Mouse (Mus musculus) spleen, adult 2 months (tissue): ENCODE measurements at regions not wholly inside any gene's neighbourhood (a gene's known extent, or its start where the extent isn't known, plus 50 kb on each side); places are given as distances from the start of the nearest gene placed in this dataset.

Source experiments
- DNase-seq, 2 experiments: peaks; one replicate each; pipeline versions ENCODE4 v3.0.0 to v3.0.0-alpha.2; 2012 to 2021; ENCODE audit warnings: low spot score in 2 of 2, low read depth in 1 of 2
- H3K27ac ChIP-seq: fragments of 200-500 bp; 2 replicates; pipeline ENCODE4 v1.5.1; 2012; ENCODE audit warnings: low read length, inconsistent platforms; ENCODE audit not compliant: insufficient read depth
- H3K27me3 ChIP-seq: fragments of 200-500 bp; 2 replicates; pipeline ENCODE4 v1.6.1; 2012; ENCODE audit warnings: mild to moderate bottlenecking, moderate library complexity, low read length, inconsistent platforms; ENCODE audit not compliant: control insufficient read depth, insufficient read depth
- H3K36me3 ChIP-seq: fragments of 200-500 bp; 2 replicates; pipeline ENCODE4 v1.6.1; 2012; ENCODE audit warnings: mild to moderate bottlenecking, low read length, inconsistent platforms; ENCODE audit not compliant: control insufficient read depth, insufficient read depth
- H3K4me1 ChIP-seq: fragments of 200-500 bp; 2 replicates; pipeline ENCODE4 v1.6.1; 2011; ENCODE audit warnings: inconsistent platforms; ENCODE audit not compliant: control insufficient read depth, insufficient read depth, insufficient read length
- H3K4me3 ChIP-seq: fragments of 200-500 bp; 2 replicates; pipeline ENCODE4 v1.5.1; 2011; ENCODE audit warnings: mild to moderate bottlenecking, inconsistent platforms; ENCODE audit not compliant: insufficient read depth, insufficient read length; ENCODE audit errors: extremely low read depth
- CTCF ChIP-seq: fragments of 200-500 bp; IDR thresholded peaks from 2 replicates; pipeline ENCODE4 v1.5.1; 2011; ENCODE audit warnings: mild to moderate bottlenecking, inconsistent platforms; ENCODE audit not compliant: insufficient read depth, insufficient read length, insufficient replicate concordance; ENCODE audit errors: extremely low read depth
- POLR2A ChIP-seq: fragments of 200-500 bp; IDR thresholded peaks from 2 replicates; pipeline ENCODE4 v1.6.1; 2011; ENCODE audit warnings: low read depth, low read length, inconsistent platforms
- WGBS: fragments of 180-500 bp; shearing (Covaris S2); methylation state at CpG from one replicate; pipeline ENCODE4 v1.1.7; 2018; 5-methylcytosine and 5-hydroxymethylcytosine counted together

DNA sequence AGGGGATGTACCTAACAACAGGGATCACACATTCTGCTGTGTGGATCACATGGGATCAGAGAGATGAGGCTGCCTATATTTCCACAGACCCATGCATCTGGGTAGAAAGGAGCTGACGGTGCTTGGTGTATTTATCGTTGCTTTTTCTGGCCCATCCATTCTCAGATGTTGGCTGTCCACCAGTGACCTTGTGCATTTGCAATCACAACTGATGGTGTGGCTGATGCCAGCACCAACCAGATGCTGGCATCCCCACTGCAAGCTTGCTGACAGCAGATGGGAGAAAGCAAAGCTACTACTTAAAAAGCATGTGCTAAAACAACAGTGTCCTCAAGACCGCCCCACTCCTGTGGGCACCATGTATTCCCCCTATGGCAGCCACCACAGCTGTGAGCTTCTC, 198.3 kb upstream of the Dapk1 start:
- no peaks in the 10 kb centered on the region for H3K4me1 ChIP-seq
- no peak for DNase-seq
- no peak overlapping the region for H3K27ac ChIP-seq
- H3K4me3 ChIP-seq: no peak overlapping the region
- no peaks in the 10 kb centered on the region for H3K36me3 ChIP-seq
- 93% methylated on average over 3 of the region's 3 CpGs for WGBS
- no peaks in the 10 kb centered on the region for H3K27me3 ChIP-seq
- no peak for TF ChIP-seq POLR2A
- TF ChIP-seq CTCF: no peak

DNA sequence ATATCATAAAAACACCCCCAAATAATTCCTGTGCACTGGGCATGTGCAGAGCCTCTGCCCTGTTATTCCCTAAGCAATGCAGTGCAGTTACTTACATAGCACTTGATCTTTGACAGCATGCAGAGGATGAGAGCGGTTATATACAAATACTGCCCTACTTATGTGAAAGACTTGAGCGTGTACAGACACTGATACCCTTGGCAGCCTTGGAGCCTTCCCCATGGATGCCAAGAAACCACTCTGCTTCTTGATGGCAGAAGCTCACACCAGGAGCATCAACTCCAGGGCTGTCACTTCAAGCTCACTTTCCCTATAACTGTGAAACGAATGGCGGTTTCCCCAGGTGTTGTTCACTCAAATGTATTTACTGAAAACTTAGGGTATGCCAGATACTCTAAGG, 194.4 kb upstream of the Dapk1 start:
- H3K27me3 ChIP-seq: no peaks in the 10 kb centered on the region
- H3K4me1 ChIP-seq: no peaks in the 10 kb centered on the region
- H3K27ac ChIP-seq: no peak overlapping the region
- H3K4me3 ChIP-seq: no peak overlapping the region
- DNase-seq: no peak
- no peak for TF ChIP-seq POLR2A
- H3K36me3 ChIP-seq: no peaks in the 10 kb centered on the region
- WGBS: 93% methylated on average over 4 of the region's 4 CpGs

DNA sequence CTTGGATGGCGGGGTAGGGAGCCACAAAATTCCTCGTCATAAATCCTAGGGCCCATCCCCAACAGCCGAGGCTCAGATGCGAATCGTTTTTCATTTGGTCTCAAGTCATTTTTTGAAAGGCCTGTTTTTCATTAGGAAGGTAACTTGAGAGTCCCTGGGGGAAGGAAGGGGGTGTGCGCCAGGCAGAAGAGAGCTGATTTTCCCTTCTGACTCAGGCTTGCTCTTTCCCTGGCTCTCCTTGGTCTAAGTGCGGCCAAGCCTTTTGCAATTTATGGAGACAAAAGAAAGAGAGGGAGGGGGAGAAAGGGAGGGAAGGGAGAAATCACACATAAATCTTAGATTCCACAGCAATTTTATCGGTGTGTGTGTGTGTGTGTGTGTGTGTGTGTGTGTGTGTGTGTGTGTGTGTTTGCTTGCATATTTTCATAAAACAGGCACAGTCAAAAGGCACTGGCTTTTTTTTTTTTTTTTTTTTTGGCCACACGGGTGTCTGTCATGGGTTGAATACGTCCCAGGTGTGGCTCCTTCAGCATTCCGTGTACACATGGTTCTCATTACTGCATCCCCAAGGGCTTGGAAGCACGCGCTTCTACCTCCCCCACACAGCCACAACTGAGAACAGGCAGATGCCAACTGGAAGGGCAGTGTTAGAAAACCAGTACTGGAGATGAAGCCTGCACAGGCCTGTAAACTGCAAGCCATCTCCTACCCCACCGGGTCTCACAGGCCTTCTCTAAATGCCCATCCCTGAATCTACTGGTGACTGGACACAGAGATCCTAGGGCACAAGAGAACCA, 191.8 kb upstream of the Dapk1 start:
- H3K4me1 ChIP-seq: no peaks in the 10 kb centered on the region
- H3K36me3 ChIP-seq: no peaks in the 10 kb centered on the region
- TF ChIP-seq CTCF: no peak
- TF ChIP-seq POLR2A: no peak
- 90% methylated on average over 14 of the region's 14 CpGs for WGBS
- H3K4me3 ChIP-seq: no peak overlapping the region
- DNase-seq: no peak
- H3K27me3 ChIP-seq: no peaks in the 10 kb centered on the region
- no peak overlapping the region for H3K27ac ChIP-seq

DNA sequence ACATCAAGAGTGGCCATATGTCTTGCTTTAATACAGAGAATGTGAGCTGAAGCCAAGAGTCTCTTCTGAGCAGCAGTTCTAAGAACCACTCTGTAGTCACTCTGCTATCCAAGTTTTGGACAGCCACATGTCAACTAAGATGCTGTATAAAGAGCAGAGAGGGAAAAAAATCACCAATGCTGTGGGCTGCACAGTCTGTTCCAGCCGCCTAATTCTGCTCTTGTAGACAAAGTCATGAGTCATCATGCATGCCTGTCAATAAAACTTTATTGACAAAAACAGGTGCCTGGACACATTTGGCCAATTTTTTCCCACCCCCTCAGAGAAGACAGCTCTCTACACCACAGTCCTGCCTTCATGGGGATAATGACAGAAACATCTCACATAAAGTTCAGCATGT, 185.7 kb upstream of the Dapk1 start:
- Histone ChIP-seq H3K4me1 (no peaks in the 10 kb centered on the region), H3K36me3 (no peaks in the 10 kb centered on the region), H3K4me3 (no peak overlapping the region), H3K27me3 (no peaks in the 10 kb centered on the region), H3K27ac (no peak overlapping the region)
- no peak for DNase-seq
- no peak for TF ChIP-seq POLR2A
- TF ChIP-seq CTCF: no peak
- WGBS: 71% methylated on average over 1 of the region's 1 CpGs

DNA sequence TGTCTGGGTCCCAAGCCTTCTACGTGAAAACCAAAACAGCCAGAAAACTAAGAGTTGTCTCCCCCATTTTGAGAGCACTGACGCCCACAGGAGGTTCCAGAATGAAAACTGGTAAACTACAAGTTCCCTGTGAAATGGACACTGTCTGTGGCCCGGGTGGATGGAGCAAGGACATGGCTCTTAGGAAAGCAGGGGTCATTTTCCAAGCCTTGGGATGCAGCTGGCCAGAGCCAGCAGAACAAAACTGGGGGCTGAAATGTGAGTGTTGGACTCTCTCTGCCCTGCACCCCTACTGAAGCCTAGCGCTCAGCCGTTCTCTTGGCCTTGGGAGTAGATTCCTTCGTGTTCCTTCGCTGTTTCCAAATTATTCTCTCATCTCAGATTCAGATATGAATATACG, 184.7 kb upstream of the Dapk1 start:
- H3K27me3 ChIP-seq: no peaks in the 10 kb centered on the region
- no peak overlapping the region for H3K4me3 ChIP-seq
- no peak for TF ChIP-seq POLR2A
- no peak for TF ChIP-seq CTCF
- no peak overlapping the region for H3K27ac ChIP-seq
- no peaks in the 10 kb centered on the region for H3K36me3 ChIP-seq
- no peaks in the 10 kb centered on the region for H3K4me1 ChIP-seq
- WGBS: 88% methylated on average over 8 of the region's 8 CpGs
- no peak for DNase-seq

DNA sequence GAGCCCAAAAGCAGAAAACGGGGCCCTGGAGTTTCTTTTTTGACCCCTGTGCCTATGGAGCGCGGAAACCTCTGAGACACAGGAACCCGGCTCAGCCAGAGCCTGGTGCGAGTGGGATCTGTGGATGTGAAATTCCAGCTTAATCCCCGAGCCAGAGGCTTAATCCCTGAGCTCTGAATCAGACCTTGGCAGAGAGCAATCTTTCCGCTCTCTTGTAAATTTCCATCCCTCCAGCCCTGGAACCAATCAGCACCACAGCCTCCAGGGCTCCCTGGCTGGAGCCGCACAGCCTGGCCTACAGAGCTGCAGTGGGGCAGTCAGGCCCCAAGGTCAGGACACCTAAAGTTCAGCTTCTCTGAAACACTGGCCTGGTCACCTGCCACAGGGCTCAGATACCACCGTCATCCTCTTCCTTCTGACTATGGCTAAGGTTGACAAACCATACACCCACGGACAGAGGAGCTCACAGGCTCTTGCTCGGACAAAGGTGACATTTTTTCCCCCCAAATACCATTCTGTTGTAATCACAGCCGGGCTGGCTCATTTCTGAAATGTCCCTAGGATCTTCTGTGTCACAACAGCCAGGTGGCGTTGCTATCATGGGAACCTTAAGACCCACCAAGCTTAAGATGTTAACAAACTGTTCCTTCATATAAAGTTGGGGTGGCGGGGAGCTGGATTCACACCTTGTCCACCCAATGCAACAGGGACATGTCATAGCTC, 184.2 kb upstream of the Dapk1 start:
- no peak for TF ChIP-seq POLR2A
- no peak for TF ChIP-seq CTCF
- DNase-seq: no peak
- no peaks in the 10 kb centered on the region for H3K27me3 ChIP-seq
- H3K4me1 ChIP-seq: no peaks in the 10 kb centered on the region
- H3K4me3 ChIP-seq: no peak overlapping the region
- no peak overlapping the region for H3K27ac ChIP-seq
- H3K36me3 ChIP-seq: no peaks in the 10 kb centered on the region
- 88% methylated on average over 14 of the region's 14 CpGs for WGBS

DNA sequence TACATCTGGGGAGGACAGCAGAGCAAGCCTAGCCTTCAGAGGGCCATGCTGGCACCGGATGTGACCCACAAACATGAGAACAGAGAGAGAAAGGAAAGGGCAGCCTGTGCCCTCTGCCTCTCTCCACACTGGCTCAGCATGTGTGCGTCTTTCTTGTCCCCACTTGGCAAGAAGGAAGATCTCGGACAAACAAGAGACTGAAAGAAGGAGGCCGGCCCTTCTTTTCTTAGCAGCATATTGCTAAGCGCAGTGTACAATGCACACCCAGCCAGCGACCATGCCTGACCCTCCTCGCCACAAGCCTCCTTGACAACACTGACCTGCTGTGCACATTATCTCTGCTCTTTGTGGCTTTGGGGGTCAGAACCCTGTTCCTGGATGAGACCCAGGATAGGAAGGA, 181.4 kb upstream of the Dapk1 start:
- DNase-seq: no peak
- Histone ChIP-seq H3K36me3 (no peaks in the 10 kb centered on the region), H3K27ac (no peak overlapping the region), H3K4me1 (no peaks in the 10 kb centered on the region), H3K27me3 (no peaks in the 10 kb centered on the region), H3K4me3 (no peak overlapping the region)
- no peak for TF ChIP-seq CTCF
- no peak for TF ChIP-seq POLR2A
- 76% methylated on average over 7 of the region's 7 CpGs for WGBS
